Mouse (Mus musculus) lung, postnatal 0 days (tissue): ENCODE data around the gene Hhipl1.

Experiments
- CTCF ChIP-seq: IDR thresholded peaks from 2 replicates; pipeline ENCODE4 v1.5.1; 2016; ENCODE audit warnings: antibody characterized with exemption, mild to moderate bottlenecking
- EP300 ChIP-seq: IDR thresholded peaks from 2 replicates; pipeline ENCODE4 v1.6.1; 2016; ENCODE audit warnings: antibody characterized with exemption, mild to moderate bottlenecking, control low read depth

- TF ChIP-seq EP300 (no peak), CTCF (no peak)
Observed at GRCm38 (mm10) chr12:108311741-108312290, 5.7 kb downstream of the Hhipl1 start.
